Mouse (Mus musculus) bone marrow macrophage, adult 2 months (primary cell): Measurements from ENCODE around the gene Usp21. TPM values are rescaled to one million over a fixed set of nuclear protein-coding genes. Genes with fewer than 3 reads are reported as not detected.
"Not testable (repeated sequence)": the region's sequence is repeated elsewhere in the genome, so short reads cannot be mapped to it uniquely, and the experiment has no call there.

Experiments
- H3K27ac ChIP-seq: 2 replicates; pipeline ENCODE4 v1.5.1; 2012; ENCODE audit warnings: low read depth, low read length; ENCODE audit not compliant: insufficient read depth
- H3K4me1 ChIP-seq: 2 replicates; pipeline ENCODE4 v1.6.1; 2012; ENCODE audit warnings: low read length; ENCODE audit not compliant: control insufficient read depth, insufficient read depth
- H3K4me3 ChIP-seq: 2 replicates; pipeline ENCODE4 v1.5.1; 2012; ENCODE audit warnings: mild to moderate bottlenecking, low read length, moderate library complexity; ENCODE audit not compliant: insufficient read depth
- CTCF ChIP-seq: IDR thresholded peaks from 2 replicates; pipeline ENCODE4 v1.5.1; 2012; ENCODE audit warnings: low read depth, mild to moderate bottlenecking, low read length, moderate library complexity
- POLR2A ChIP-seq: IDR thresholded peaks from 2 replicates; pipeline ENCODE4 v1.6.1; 2012; ENCODE audit warnings: mild to moderate bottlenecking, low read depth, low read length, borderline replicate concordance
- polyA plus RNA-seq: library from polyadenylated mRNA; stranded (reverse); fragments of >200 nt; gene quantifications from 2 replicates; pipeline ENCODE4 v1.2.4, GENCODE M21; 2012; ENCODE audit not compliant: missing spikeins, insufficient read depth, insufficient read length

Gene Usp21
- polyA plus RNA-seq, 1 experiment: 45.1 TPM

GRCm38 (mm10) chr1:171246709-171247452, 40.9 kb downstream of the Usp21 start:
- H3K4me3 ChIP-seq: peak overlapping the region; percentile 75
- H3K27ac ChIP-seq: peak overlapping the region; percentile 84
- peaks cover 34% of the 10 kb centered on the region for H3K4me1 ChIP-seq
- TF ChIP-seq CTCF (peak; percentile 38; the same call in 1 of the 2 replicates), POLR2A (peak; percentile 91; the same call in 1 of the 2 replicates)

GRCm38 (mm10) chr1:171245353-171245752, 42.4 kb downstream of the Usp21 start:
- TF ChIP-seq CTCF (no peak), POLR2A (no peak)
- Histone ChIP-seq H3K4me1 (peaks cover 31% of the 10 kb centered on the region), H3K27ac (no peak overlapping the region), H3K4me3 (no peak overlapping the region)

GRCm38 (mm10) chr1:171241952-171242351, 45.8 kb downstream of the Usp21 start:
- H3K27ac ChIP-seq, H3K4me3 ChIP-seq, H3K4me1 ChIP-seq: not testable (repeated sequence)

- Histone ChIP-seq H3K27ac (no peak overlapping the region), H3K4me1 (peaks cover 6% of the 10 kb centered on the region), H3K4me3 (no peak overlapping the region)
- TF ChIP-seq CTCF (no peak), POLR2A (no peak)
These were observed 46.9 kb downstream of the Usp21 start for GRCm38 (mm10) chr1:171240911-171241310.

- TF ChIP-seq POLR2A: no peak
- no peak for TF ChIP-seq CTCF
These were observed 47.6 kb downstream of the Usp21 start for GRCm38 (mm10) chr1:171239992-171240744.

GRCm38 (mm10) chr1:171238463-171238862, 49.3 kb downstream of the Usp21 start:
- peak; percentile 76 for TF ChIP-seq CTCF
- no peak for TF ChIP-seq POLR2A
- H3K27ac ChIP-seq: no peak overlapping the region
- H3K4me3 ChIP-seq: no peak overlapping the region
- peaks cover 17% of the 10 kb centered on the region for H3K4me1 ChIP-seq

More at GRCm38 (mm10) chr1:171239992-171240744, 47.6 kb downstream of the Usp21 start:
- no peak overlapping the region for H3K27ac ChIP-seq
- no peak overlapping the region for H3K4me3 ChIP-seq
- peaks cover 13% of the 10 kb centered on the region for H3K4me1 ChIP-seq

GRCm38 (mm10) chr1:171237438-171237837, 50.4 kb downstream of the Usp21 start:
- Histone ChIP-seq H3K4me3 (no peak overlapping the region), H3K4me1 (peaks cover 17% of the 10 kb centered on the region), H3K27ac (no peak overlapping the region)
- TF ChIP-seq CTCF (no peak), POLR2A (no peak)

GRCm38 (mm10) chr1:171235791-171236190, 52.0 kb downstream of the Usp21 start:
- H3K4me3 ChIP-seq: no peak overlapping the region
- peak overlapping the region; percentile 98 for H3K27ac ChIP-seq
- TF ChIP-seq POLR2A: no peak
- TF ChIP-seq CTCF: no peak
- peaks cover 18% of the 10 kb centered on the region for H3K4me1 ChIP-seq

- H3K27ac ChIP-seq: peak overlapping the region; percentile 98
- TF ChIP-seq CTCF: no peak
- no peak for TF ChIP-seq POLR2A
- H3K4me1 ChIP-seq: peaks cover 30% of the 10 kb centered on the region
These were observed 53.3 kb downstream of the Usp21 start for GRCm38 (mm10) chr1:171234538-171234937.

GRCm38 (mm10) chr1:171234126-171234525, 53.7 kb downstream of the Usp21 start, which contains the start of gene Fcer1g:
Fcer1g (minus strand) TSS chr1:171234365.
- no peak for TF ChIP-seq POLR2A
- TF ChIP-seq CTCF: no peak
- H3K27ac ChIP-seq: peak within 1 kb of the TSS; percentile 98
- peaks cover 30% of the 10 kb centered on the region for H3K4me1 ChIP-seq
- peak within 1 kb of the TSS; percentile 77 for H3K4me3 ChIP-seq

More at GRCm38 (mm10) chr1:171234538-171234937, 53.3 kb downstream of the Usp21 start:
- peak overlapping the region; percentile 77 for H3K4me3 ChIP-seq
